Mouse (Mus musculus) spleen, adult 2 months (tissue): ENCODE measurements around the gene Lilr4b. TPM values are rescaled to one million over a fixed set of nuclear protein-coding genes. Genes with fewer than 3 reads are reported as not detected.
"Not testable (repeated sequence)": the region's sequence is repeated elsewhere in the genome, so short reads cannot be mapped to it uniquely, and the experiment has no call there.

ENCODE experiments used
- DNase-seq, 2 experiments: peaks; one replicate each; pipeline versions ENCODE4 v3.0.0 to v3.0.0-alpha.2; 2012 to 2021; ENCODE audit warnings: low spot score in 2 of 2, low read depth in 1 of 2
- H3K27ac ChIP-seq: fragments of 200-500 bp; 2 replicates; pipeline ENCODE4 v1.5.1; 2012; ENCODE audit warnings: low read length, inconsistent platforms; ENCODE audit not compliant: insufficient read depth
- H3K27me3 ChIP-seq: fragments of 200-500 bp; 2 replicates; pipeline ENCODE4 v1.6.1; 2012; ENCODE audit warnings: mild to moderate bottlenecking, moderate library complexity, low read length, inconsistent platforms; ENCODE audit not compliant: control insufficient read depth, insufficient read depth
- H3K36me3 ChIP-seq: fragments of 200-500 bp; 2 replicates; pipeline ENCODE4 v1.6.1; 2012; ENCODE audit warnings: mild to moderate bottlenecking, low read length, inconsistent platforms; ENCODE audit not compliant: control insufficient read depth, insufficient read depth
- H3K4me1 ChIP-seq: fragments of 200-500 bp; 2 replicates; pipeline ENCODE4 v1.6.1; 2011; ENCODE audit warnings: inconsistent platforms; ENCODE audit not compliant: control insufficient read depth, insufficient read depth, insufficient read length
- H3K4me3 ChIP-seq: fragments of 200-500 bp; 2 replicates; pipeline ENCODE4 v1.5.1; 2011; ENCODE audit warnings: mild to moderate bottlenecking, inconsistent platforms; ENCODE audit not compliant: insufficient read depth, insufficient read length; ENCODE audit errors: extremely low read depth
- CTCF ChIP-seq: fragments of 200-500 bp; IDR thresholded peaks from 2 replicates; pipeline ENCODE4 v1.5.1; 2011; ENCODE audit warnings: mild to moderate bottlenecking, inconsistent platforms; ENCODE audit not compliant: insufficient read depth, insufficient read length, insufficient replicate concordance; ENCODE audit errors: extremely low read depth
- POLR2A ChIP-seq: fragments of 200-500 bp; IDR thresholded peaks from 2 replicates; pipeline ENCODE4 v1.6.1; 2011; ENCODE audit warnings: low read depth, low read length, inconsistent platforms
- WGBS: fragments of 180-500 bp; shearing (Covaris S2); methylation state at CpG from one replicate; pipeline ENCODE4 v1.1.7; 2018; 5-methylcytosine and 5-hydroxymethylcytosine counted together
- polyA plus RNA-seq: library from polyadenylated mRNA; depleted of rRNA; stranded (reverse); fragments of >200 nt; gene quantifications from 2 replicates; pipeline ENCODE4 v1.2.3, GENCODE M21; 2012; rRNA removed

Gene Lilr4b
- 3.8 and 4.1 TPM in 2 replicates for polyA plus RNA-seq

- 20% methylated on average over 1 of the region's 3 CpGs for WGBS
- H3K27me3 ChIP-seq, H3K4me1 ChIP-seq, H3K4me3 ChIP-seq, H3K27ac ChIP-seq, H3K36me3 ChIP-seq: not testable (repeated sequence)
- DNase-seq, result peak in 1 of 2 experiments; percentile 9
These were observed at the start of gene Lilr4b, which contains the start of gene Gm49339 for GRCm38 (mm10) chr10:51480397-51480796. Gene Lilr4b (plus strand): TSS chr10:51480632. Gene Gm49339 (plus strand): TSS chr10:51480612.

GRCm38 (mm10) chr10:51432940-51433339 is 47.5 kb upstream of the Lilr4b start:
- TF ChIP-seq CTCF, result no peak
- TF ChIP-seq POLR2A, result no peak
- H3K36me3 ChIP-seq, result no peaks in the 10 kb centered on the region
- H3K4me3 ChIP-seq, result no peak overlapping the region

GRCm38 (mm10) chr10:51435684-51436083 is 44.7 kb upstream of the Lilr4b start:
- Histone ChIP-seq H3K4me3 (no peak overlapping the region), H3K27ac (no peak overlapping the region), H3K36me3 (no peaks in the 10 kb centered on the region), H3K27me3 (no peaks in the 10 kb centered on the region; the same call in 1 of the 2 replicates), H3K4me1 (no peaks in the 10 kb centered on the region)
- TF ChIP-seq CTCF, result no peak
- TF ChIP-seq POLR2A, result no peak
- DNase-seq, result no peak
- WGBS, result 34% methylated on average over 3 of the region's 3 CpGs

More at GRCm38 (mm10) chr10:51432940-51433339, 47.5 kb upstream of the Lilr4b start:
- Histone ChIP-seq H3K27me3 (no peaks in the 10 kb centered on the region; the same call in 1 of the 2 replicates), H3K27ac (no peak overlapping the region), H3K4me1 (no peaks in the 10 kb centered on the region)
- no peak for DNase-seq

GRCm38 (mm10) chr10:51451610-51452009 is 28.8 kb upstream of the Lilr4b start:
- Histone ChIP-seq H3K36me3 (no peaks in the 10 kb centered on the region), H3K27ac (peak overlapping the region; percentile 12; the same call in 1 of the 2 replicates), H3K4me3 (no peak overlapping the region), H3K4me1 (peaks cover 14% of the 10 kb centered on the region), H3K27me3 (no peaks in the 10 kb centered on the region)
- DNase-seq, result no peak
- TF ChIP-seq CTCF (no peak), POLR2A (no peak)
- WGBS, result 82% methylated on average over 4 of the region's 4 CpGs

- 4% methylated on average over 1 of the region's 1 CpGs for WGBS
- Histone ChIP-seq H3K27me3 (no peaks in the 10 kb centered on the region), H3K4me3 (no peak overlapping the region), H3K27ac (peak overlapping the region; percentile 65), H3K36me3 (no peaks in the 10 kb centered on the region), H3K4me1 (peaks cover 14% of the 10 kb centered on the region)
- peak; percentile 9 to 49 for DNase-seq
- no peak for TF ChIP-seq CTCF
- no peak for TF ChIP-seq POLR2A
These were observed 26.7 kb upstream of the Lilr4b start for GRCm38 (mm10) chr10:51453616-51454298.

GRCm38 (mm10) chr10:51454365-51454764 is 26.1 kb upstream of the Lilr4b start:
- no peaks in the 10 kb centered on the region for H3K36me3 ChIP-seq
- TF ChIP-seq CTCF, result no peak
- TF ChIP-seq POLR2A, result no peak
- H3K27ac ChIP-seq, result peak overlapping the region; percentile 65
- peaks cover 14% of the 10 kb centered on the region for H3K4me1 ChIP-seq
- no peak overlapping the region for H3K4me3 ChIP-seq
- WGBS, result 0% methylated on average over 1 of the region's 1 CpGs
- DNase-seq, result no peak
- H3K27me3 ChIP-seq, result no peaks in the 10 kb centered on the region

- H3K27ac ChIP-seq, result peak overlapping the region; percentile 77
- peaks cover 14% of the 10 kb centered on the region for H3K4me1 ChIP-seq
- H3K4me3 ChIP-seq, result no peak overlapping the region
- H3K36me3 ChIP-seq, result no peaks in the 10 kb centered on the region
- no peak for TF ChIP-seq POLR2A
- TF ChIP-seq CTCF, result no peak
- no peaks in the 10 kb centered on the region for H3K27me3 ChIP-seq
- 13% methylated on average over 1 of the region's 1 CpGs for WGBS
- no peak for DNase-seq
These were observed 24.7 kb upstream of the Lilr4b start for GRCm38 (mm10) chr10:51455762-51456161.
